Mouse (Mus musculus) liver, embryonic 14.5 days (tissue): Measurements from ENCODE around the gene Amfr. TPM values are rescaled to one million over a fixed set of nuclear protein-coding genes. Genes with fewer than 3 reads are reported as not detected.

Source experiments
- ATAC-seq: fragments of 200-750 bp; cut with Nextera tagmentation; 2 replicates; pipeline ENCODE4 v1.8.0; 2017; ENCODE audit warnings: moderate number of reproducible peaks, mild to moderate bottlenecking, moderate library complexity; ENCODE audit not compliant: insufficient read depth
- DNase-seq, 3 experiments: peaks; one replicate each; pipeline ENCODE4 v3.0.0-alpha.2; 2012 to 2013; ENCODE audit warnings: low read depth in 3 of 3, low spot score in 3 of 3
- H3K27ac ChIP-seq: fragments of 300-500 bp; sonication (generic); 2 replicates; pipeline ENCODE4 v1.5.1; 2014; ENCODE audit warnings: moderate library complexity, mild to moderate bottlenecking, control low read depth, inconsistent platforms
- H3K27me3 ChIP-seq: fragments of 300-500 bp; sonication (generic); 2 replicates; pipeline ENCODE4 v1.6.1; 2014; ENCODE audit warnings: mild to moderate bottlenecking, low read length, moderate library complexity; ENCODE audit not compliant: control insufficient read depth, insufficient read depth
- H3K36me3 ChIP-seq: fragments of 300-500 bp; sonication (generic); replicated peaks from 2 replicates; pipeline ENCODE4 v1.6.1; 2014; ENCODE audit warnings: low read depth; ENCODE audit not compliant: control insufficient read depth, insufficient read depth
- H3K4me1 ChIP-seq, 2 experiments: fragments of 200-500 bp in 1 of 2; fragments of 300-500 bp in 1 of 2; sonication (generic) in 1 of 2; replicated peaks; 2 replicates each; pipeline ENCODE4 v1.6.1; 2012 to 2014; ENCODE audit warnings: antibody characterized with exemption in 1 of 2, inconsistent platforms in 1 of 2, low read length in 1 of 2; ENCODE audit not compliant: control insufficient read depth in 2 of 2, insufficient read depth in 2 of 2
- H3K4me2 ChIP-seq: fragments of 300-500 bp; sonication (generic); 2 replicates; pipeline ENCODE4 v1.6.1; 2014; ENCODE audit warnings: low read depth, mild to moderate bottlenecking, control low read depth, moderate library complexity
- H3K4me3 ChIP-seq, 2 experiments: fragments of 200-500 bp in 1 of 2; fragments of 300-500 bp in 1 of 2; sonication (generic) in 1 of 2; 2 replicates each; pipeline ENCODE4 v1.5.1; 2012 to 2014; ENCODE audit warnings: low read depth in 2 of 2, low read length in 2 of 2, mild to moderate bottlenecking in 2 of 2, control low read depth in 1 of 2, inconsistent platforms in 1 of 2, moderate library complexity in 1 of 2; ENCODE audit not compliant: insufficient read depth in 1 of 2
- H3K9ac ChIP-seq: fragments of 300-500 bp; sonication (generic); replicated peaks from 2 replicates; pipeline ENCODE4 v1.6.1; 2014; ENCODE audit warnings: mild to moderate bottlenecking, control low read depth, moderate library complexity
- H3K9me3 ChIP-seq: fragments of 300-500 bp; sonication (generic); 2 replicates; pipeline ENCODE4 v1.6.1; 2016; ENCODE audit warnings: low read length, mixed read lengths; ENCODE audit not compliant: control insufficient read depth
- CTCF ChIP-seq: IDR thresholded peaks from 2 replicates; pipeline ENCODE4 v1.5.1; 2016; ENCODE audit warnings: antibody characterized with exemption, low read depth, control low read depth
- EP300 ChIP-seq: IDR thresholded peaks from 2 replicates; pipeline ENCODE4 v1.6.1; 2016; ENCODE audit warnings: antibody characterized with exemption, low read depth
- WGBS: fragments of 180-500 bp; shearing (Covaris S2); extraction: QIAGEN DNeasy Blood & Tissue Kit; methylation state at CpG from one replicate; pipeline ENCODE4 v1.1.7; 2014; ENCODE audit not compliant: insufficient replicate concordance; 5-methylcytosine and 5-hydroxymethylcytosine counted together
- polyA plus RNA-seq, 2 experiments: library from polyadenylated mRNA; depleted of rRNA in 1 of 2; stranded (reverse) in 1 of 2; unstranded in 1 of 2; fragments of >200 nt; fragmentation: Nextera tagmentation in 1 of 2; extraction: Ambion mirVana in 1 of 2; gene quantifications; 2 replicates each; pipeline versions ENCODE4 v1.2.1 to v1.2.3; 2012 to 2014

Gene Amfr
- polyA plus RNA-seq, 2 experiments, result 38.4 to 50.0 TPM

GRCm38 (mm10) chr8:94009243-94009845 is 3.3 kb downstream of the Amfr start:
- H3K27me3 ChIP-seq, result no peaks in the 10 kb centered on the region
- no peak overlapping the region for H3K27ac ChIP-seq
- H3K4me2 ChIP-seq, result peak overlapping the region; percentile 100
- 47% methylated on average over 15 of the region's 15 CpGs for WGBS
- no peak overlapping the region; a peak in 1 of 4 replicates for H3K4me3 ChIP-seq
- peaks cover 26 to 31% of the 10 kb centered on the region in 2 experiments for H3K4me1 ChIP-seq
- H3K36me3 ChIP-seq, result peaks cover 6% of the 10 kb centered on the region
- DNase-seq, result no peak
- peak overlapping the region; percentile 34 for H3K9ac ChIP-seq
- H3K9me3 ChIP-seq, result no peaks in the 10 kb centered on the region
- ATAC-seq, result no peak
- TF ChIP-seq CTCF (no peak), EP300 (no peak)

- no peak for TF ChIP-seq EP300
- no peak for TF ChIP-seq CTCF
- DNase-seq, result no peak
- no peaks in the 10 kb centered on the region for H3K27me3 ChIP-seq
- H3K36me3 ChIP-seq, result peaks cover 42% of the 10 kb centered on the region
- no peaks in the 10 kb centered on the region for H3K9me3 ChIP-seq
- WGBS, result 81% methylated on average over 9 of the region's 9 CpGs
- no peak overlapping the region for H3K27ac ChIP-seq
- no peak overlapping the region for H3K4me2 ChIP-seq
- no peak for ATAC-seq
- peaks cover 2 to 6% of the 10 kb centered on the region in 2 experiments for H3K4me1 ChIP-seq
- no peak overlapping the region for H3K4me3 ChIP-seq
- H3K9ac ChIP-seq, result no peak overlapping the region
These were observed 8.5 kb downstream of the Amfr start for GRCm38 (mm10) chr8:94004139-94004538.

GRCm38 (mm10) chr8:93998961-93999360 is 13.7 kb downstream of the Amfr start:
- no peak for DNase-seq
- WGBS, result 88% methylated on average over 2 of the region's 2 CpGs
- H3K36me3 ChIP-seq, result peaks cover 50% of the 10 kb centered on the region

GRCm38 (mm10) chr8:93989739-93990138 is 22.9 kb downstream of the Amfr start:
- no peak for DNase-seq
- Histone ChIP-seq H3K4me2 (no peak overlapping the region), H3K27ac (no peak overlapping the region), H3K36me3 (peaks cover 38% of the 10 kb centered on the region), H3K4me1 (no peaks in the 10 kb centered on the region), H3K4me3 (no peak overlapping the region), H3K9ac (no peak overlapping the region), H3K9me3 (no peaks in the 10 kb centered on the region), H3K27me3 (no peaks in the 10 kb centered on the region)
- TF ChIP-seq EP300 (no peak), CTCF (no peak)
- no peak for ATAC-seq
- WGBS, result 85% methylated on average over 4 of the region's 4 CpGs

More at GRCm38 (mm10) chr8:93998961-93999360, 13.7 kb downstream of the Amfr start:
- Histone ChIP-seq H3K4me1 (no peaks in the 10 kb centered on the region), H3K27me3 (no peaks in the 10 kb centered on the region), H3K27ac (no peak overlapping the region), H3K4me2 (no peak overlapping the region), H3K9me3 (no peaks in the 10 kb centered on the region), H3K4me3 (no peak overlapping the region), H3K9ac (no peak overlapping the region)
- no peak for TF ChIP-seq EP300
- TF ChIP-seq CTCF, result no peak
- ATAC-seq, result no peak

GRCm38 (mm10) chr8:93984731-93985130 is 27.9 kb downstream of the Amfr start:
- ATAC-seq, result no peak
- 86% methylated on average over 3 of the region's 3 CpGs for WGBS

More at GRCm38 (mm10) chr8:93984731-93985130, 27.9 kb downstream of the Amfr start:
- no peak overlapping the region for H3K4me3 ChIP-seq
- no peak overlapping the region for H3K4me2 ChIP-seq
- H3K9ac ChIP-seq, result no peak overlapping the region
- no peak for DNase-seq
- H3K27me3 ChIP-seq, result no peaks in the 10 kb centered on the region
- TF ChIP-seq EP300, result no peak
- TF ChIP-seq CTCF, result no peak
- H3K27ac ChIP-seq, result no peak overlapping the region
- H3K36me3 ChIP-seq, result peaks cover 71% of the 10 kb centered on the region
- no peaks in the 10 kb centered on the region for H3K4me1 ChIP-seq
- no peaks in the 10 kb centered on the region for H3K9me3 ChIP-seq
